Mouse (Mus musculus): ENCODE measurements at regions not wholly inside any gene's neighbourhood (a gene's known extent, or its start where the extent isn't known, plus 50 kb on each side); places are given as distances from the start of the nearest gene placed in this dataset.

DNA sequence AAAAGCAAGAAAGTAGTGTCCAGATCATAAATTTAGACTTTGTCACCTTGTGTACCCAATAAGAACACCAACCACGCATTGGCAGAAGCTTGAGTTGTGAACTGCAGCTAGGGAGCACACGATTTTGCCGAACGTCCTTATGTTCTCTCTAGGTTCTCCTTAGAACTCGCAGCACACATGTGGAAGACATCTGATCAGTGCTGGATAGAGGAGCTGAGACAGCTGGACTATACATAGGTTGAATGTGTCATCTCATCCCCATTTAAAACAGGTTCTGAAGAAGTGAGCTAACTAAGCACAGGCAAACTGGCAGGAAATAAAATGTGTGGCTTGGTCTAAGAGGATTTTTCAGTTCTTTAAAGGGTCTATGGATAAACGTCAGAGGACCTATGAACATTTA lies 730.5 kb upstream of the Pkdcc start:
- Histone ChIP-seq H3K9me3 (ENCODE audit: low read length) (no peaks in the 10 kb centered on the region), H3K36me3 (ENCODE audit: insufficient read depth, low read length) (no peaks in the 10 kb centered on the region), H3K4me1 (ENCODE audit: insufficient read depth, low read depth, low read length) (no peaks in the 10 kb centered on the region), H3K4me3 (ENCODE audit: low read depth, low read length) (no peak overlapping the region), H3K4me2 (replicated peaks; ENCODE audit: low read depth, low read length) (no peak overlapping the region), H3K27ac (ENCODE audit: low read length) (no peak overlapping the region), H3K27me3 (replicated peaks; ENCODE audit: insufficient read depth, low read length) (no peaks in the 10 kb centered on the region), H3K9ac (replicated peaks; ENCODE audit: low read depth) (no peak overlapping the region)
- DNase-seq (ENCODE audit: low spot score) (no peak), ATAC-seq (no peak)
- WGBS: 87% methylated on average over 6 of the region's 6 CpGs
- TF ChIP-seq CTCF (IDR thresholded peaks at IDR 0.05) (no peak), EP300 (IDR thresholded peaks at IDR 0.05) (no peak)

DNA sequence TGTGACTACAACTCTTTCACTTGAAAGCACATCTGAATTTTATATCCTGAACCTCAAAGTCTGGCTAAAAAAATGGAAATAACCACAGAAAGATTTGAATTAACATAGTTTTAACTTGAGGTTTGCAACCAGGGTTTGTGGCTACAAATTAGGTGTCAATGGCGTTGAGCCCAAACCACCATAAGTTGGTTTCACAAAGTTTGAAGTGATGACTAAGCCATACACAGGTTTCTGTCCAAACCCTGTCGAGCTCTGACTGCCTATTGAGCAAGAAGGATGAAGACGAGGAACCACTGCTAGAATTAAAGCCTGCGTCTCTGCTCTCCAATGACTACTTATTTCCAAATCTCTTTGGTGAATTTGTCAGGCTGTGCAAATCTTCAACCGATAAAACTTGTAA lies 719.8 kb upstream of the Slc8a1 start:
- no peak for ATAC-seq
- no peak overlapping the region for H3K4me3 ChIP-seq (ENCODE audit: low read depth, low read length)
- peak; percentile 11 for DNase-seq (ENCODE audit: low spot score)

DNA sequence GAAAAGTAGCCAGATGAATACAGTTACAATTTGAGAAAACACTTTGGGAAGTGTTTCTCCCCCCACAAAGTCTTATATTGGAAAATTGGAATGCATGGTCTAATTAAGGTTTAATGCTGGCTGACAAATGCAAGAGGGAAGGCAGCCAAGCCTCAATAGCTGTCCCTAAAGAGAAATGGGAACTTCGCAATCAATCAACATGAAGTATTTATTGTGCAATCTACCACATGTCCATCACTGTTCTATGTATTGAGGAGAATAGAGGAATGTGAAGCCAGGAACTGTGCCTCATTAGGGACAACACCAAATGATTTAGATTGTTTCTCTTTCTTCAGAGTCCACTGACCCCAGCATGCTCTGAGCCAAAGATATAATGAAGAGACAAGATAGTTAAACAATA lies 715.7 kb upstream of the Slc8a1 start:
- 78% methylated on average over 1 of the region's 1 CpGs for WGBS
- peak; percentile 5 for DNase-seq (ENCODE audit: low spot score)
- H3K9ac ChIP-seq (replicated peaks; ENCODE audit: low read depth): no peak overlapping the region

More for the DNA sequence above, 719.8 kb upstream of the Slc8a1 start:
- Histone ChIP-seq H3K36me3 (ENCODE audit: insufficient read depth, low read length) (no peaks in the 10 kb centered on the region), H3K27me3 (replicated peaks; ENCODE audit: insufficient read depth, low read length) (no peaks in the 10 kb centered on the region), H3K4me2 (replicated peaks; ENCODE audit: low read depth, low read length) (no peak overlapping the region), H3K9ac (replicated peaks; ENCODE audit: low read depth) (no peak overlapping the region), H3K27ac (ENCODE audit: low read length) (no peak overlapping the region), H3K4me1 (ENCODE audit: insufficient read depth, low read depth, low read length) (no peaks in the 10 kb centered on the region), H3K9me3 (ENCODE audit: low read length) (no peaks in the 10 kb centered on the region)
- TF ChIP-seq CTCF (IDR thresholded peaks at IDR 0.05) (no peak), EP300 (IDR thresholded peaks at IDR 0.05) (no peak)
- 66% methylated on average over 5 of the region's 5 CpGs for WGBS

DNA sequence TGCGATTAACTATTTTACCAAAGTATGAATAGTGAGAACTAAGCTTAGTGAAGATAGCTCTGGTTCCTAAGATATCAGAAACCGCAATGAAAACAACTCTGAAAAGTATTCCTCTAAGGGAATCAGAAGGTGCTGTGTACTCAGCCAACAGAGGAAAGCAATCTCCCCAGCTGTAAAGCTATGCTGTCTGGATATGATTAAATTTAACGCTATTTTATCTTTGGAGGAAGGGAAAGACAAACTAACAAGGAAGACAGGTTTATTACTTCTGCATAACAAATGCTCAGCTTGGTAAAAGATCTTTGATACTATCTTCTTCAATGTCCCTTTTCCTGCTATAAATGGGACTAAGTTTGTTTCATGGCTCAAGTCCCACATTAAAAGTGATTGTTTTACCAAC lies 700.9 kb upstream of the Slc8a1 start:
- Histone ChIP-seq H3K27ac (ENCODE audit: low read length) (no peak overlapping the region), H3K4me2 (replicated peaks; ENCODE audit: low read depth, low read length) (no peak overlapping the region), H3K4me3 (ENCODE audit: low read depth, low read length) (no peak overlapping the region), H3K36me3 (ENCODE audit: insufficient read depth, low read length) (no peaks in the 10 kb centered on the region), H3K4me1 (ENCODE audit: insufficient read depth, low read depth, low read length) (no peaks in the 10 kb centered on the region), H3K9ac (replicated peaks; ENCODE audit: low read depth) (no peak overlapping the region), H3K27me3 (replicated peaks; ENCODE audit: insufficient read depth, low read length) (no peaks in the 10 kb centered on the region), H3K9me3 (ENCODE audit: low read length) (no peaks in the 10 kb centered on the region)
- DNase-seq (ENCODE audit: low spot score): no peak
- TF ChIP-seq EP300 (IDR thresholded peaks at IDR 0.05): no peak
- no peak for TF ChIP-seq CTCF (IDR thresholded peaks at IDR 0.05)
- 71% methylated on average over 3 of the region's 3 CpGs for WGBS
- ATAC-seq: no peak

More for the DNA sequence above, 715.7 kb upstream of the Slc8a1 start:
- no peaks in the 10 kb centered on the region for H3K27me3 ChIP-seq (replicated peaks; ENCODE audit: insufficient read depth, low read length)
- no peaks in the 10 kb centered on the region for H3K9me3 ChIP-seq (ENCODE audit: low read length)
- no peak overlapping the region for H3K27ac ChIP-seq (ENCODE audit: low read length)
- no peaks in the 10 kb centered on the region for H3K36me3 ChIP-seq (ENCODE audit: insufficient read depth, low read length)
- no peak overlapping the region for H3K4me3 ChIP-seq (ENCODE audit: low read depth, low read length)
- no peak for TF ChIP-seq CTCF (IDR thresholded peaks at IDR 0.05)
- TF ChIP-seq EP300 (IDR thresholded peaks at IDR 0.05): no peak
- H3K4me2 ChIP-seq (replicated peaks; ENCODE audit: low read depth, low read length): no peak overlapping the region
- no peak for ATAC-seq
- H3K4me1 ChIP-seq (ENCODE audit: insufficient read depth, low read depth, low read length): no peaks in the 10 kb centered on the region

DNA sequence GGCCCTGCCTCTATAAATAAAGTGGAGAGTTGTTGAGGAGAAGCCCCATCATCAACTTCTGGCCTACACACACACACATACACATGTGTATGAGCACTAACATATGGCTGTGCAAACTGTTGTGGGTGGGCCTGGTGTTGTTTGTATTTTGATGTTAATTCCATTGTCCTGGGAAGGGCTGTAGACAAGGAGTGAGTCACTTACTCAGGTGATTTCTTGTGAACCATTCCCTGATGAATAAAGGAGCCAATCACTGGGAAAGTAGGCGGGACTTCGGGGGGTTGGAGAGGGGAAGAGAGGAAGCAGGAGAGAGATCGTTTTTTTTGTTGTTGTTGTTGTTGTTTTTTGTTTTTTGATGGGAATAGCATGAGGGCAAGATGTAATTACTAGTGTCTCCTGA lies 699.0 kb upstream of the Slc8a1 start:
- H3K4me3 ChIP-seq (ENCODE audit: low read depth, low read length): no peak overlapping the region
- no peaks in the 10 kb centered on the region for H3K9me3 ChIP-seq (ENCODE audit: low read length)
- no peak overlapping the region for H3K9ac ChIP-seq (replicated peaks; ENCODE audit: low read depth)
- no peak for ATAC-seq
- no peaks in the 10 kb centered on the region for H3K4me1 ChIP-seq (ENCODE audit: insufficient read depth, low read depth, low read length)
- H3K4me2 ChIP-seq (replicated peaks; ENCODE audit: low read depth, low read length): no peak overlapping the region
- TF ChIP-seq EP300 (IDR thresholded peaks at IDR 0.05) (no peak), CTCF (IDR thresholded peaks at IDR 0.05) (no peak)
- 74% methylated on average over 3 of the region's 3 CpGs for WGBS
- H3K27ac ChIP-seq (ENCODE audit: low read length): no peak overlapping the region
- no peak for DNase-seq (ENCODE audit: low spot score)
- H3K36me3 ChIP-seq (ENCODE audit: insufficient read depth, low read length): no peaks in the 10 kb centered on the region
- H3K27me3 ChIP-seq (replicated peaks; ENCODE audit: insufficient read depth, low read length): no peaks in the 10 kb centered on the region

DNA sequence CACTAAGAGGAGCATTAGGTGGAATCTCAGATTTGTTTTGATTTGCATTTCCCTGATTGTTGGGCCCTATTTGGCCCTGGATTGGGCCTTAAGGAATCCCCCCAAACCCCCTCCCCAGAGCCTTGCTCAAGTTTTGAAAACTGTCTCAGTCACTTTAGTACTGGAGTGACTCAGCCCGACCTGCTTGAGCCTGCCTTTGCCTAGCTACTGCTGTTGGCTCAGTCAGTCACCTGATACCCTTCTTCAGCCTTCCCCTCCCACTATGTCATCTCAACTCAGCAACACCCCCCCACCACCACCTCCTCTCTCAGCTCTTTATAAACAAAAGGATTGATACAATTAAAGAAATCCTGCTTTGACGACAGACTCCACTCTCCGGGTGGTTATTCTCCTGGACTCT lies 694.5 kb upstream of the Slc8a1 start:
- H3K4me2 ChIP-seq (replicated peaks; ENCODE audit: low read depth, low read length): no peak overlapping the region
- no peak overlapping the region for H3K4me3 ChIP-seq (ENCODE audit: low read depth, low read length)
- H3K9ac ChIP-seq (replicated peaks; ENCODE audit: low read depth): no peak overlapping the region
- no peak overlapping the region for H3K27ac ChIP-seq (ENCODE audit: low read length)
- no peaks in the 10 kb centered on the region for H3K9me3 ChIP-seq (ENCODE audit: low read length)
- TF ChIP-seq EP300 (IDR thresholded peaks at IDR 0.05): no peak
- no peak for TF ChIP-seq CTCF (IDR thresholded peaks at IDR 0.05)
- no peaks in the 10 kb centered on the region for H3K4me1 ChIP-seq (ENCODE audit: insufficient read depth, low read depth, low read length)
- WGBS: 22% methylated on average over 3 of the region's 3 CpGs
- ATAC-seq (no peak), DNase-seq (ENCODE audit: low spot score) (no peak)
- H3K36me3 ChIP-seq (ENCODE audit: insufficient read depth, low read length): no peaks in the 10 kb centered on the region
- H3K27me3 ChIP-seq (replicated peaks; ENCODE audit: insufficient read depth, low read length): no peaks in the 10 kb centered on the region

DNA sequence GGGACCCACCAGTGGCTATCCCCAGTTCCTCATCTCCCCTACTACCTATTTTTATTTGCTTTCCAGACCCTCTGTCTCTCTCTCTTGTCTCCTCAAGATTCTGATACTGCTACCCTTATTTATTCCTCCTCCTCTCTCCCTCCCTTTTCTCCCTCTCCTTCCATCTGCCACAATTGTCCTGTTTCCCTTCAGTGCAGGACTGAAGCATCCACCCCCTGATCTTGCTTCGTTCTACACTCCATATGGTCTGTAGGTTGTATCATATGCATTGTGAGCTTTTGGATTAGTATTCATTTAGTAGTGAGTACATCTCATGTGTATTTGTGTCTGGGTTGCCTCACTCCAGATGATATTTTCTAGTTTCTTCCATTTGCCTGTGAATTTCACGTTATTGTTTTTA lies 670.1 kb upstream of the Slc8a1 start:
- no peak for DNase-seq (ENCODE audit: low spot score)
- Histone ChIP-seq H3K27me3 (replicated peaks; ENCODE audit: insufficient read depth, low read length) (no peaks in the 10 kb centered on the region), H3K4me3 (ENCODE audit: low read depth, low read length) (no peak overlapping the region), H3K9me3 (ENCODE audit: low read length) (no peaks in the 10 kb centered on the region), H3K27ac (ENCODE audit: low read length) (no peak overlapping the region), H3K36me3 (ENCODE audit: insufficient read depth, low read length) (no peaks in the 10 kb centered on the region), H3K4me2 (replicated peaks; ENCODE audit: low read depth, low read length) (no peak overlapping the region), H3K4me1 (ENCODE audit: insufficient read depth, low read depth, low read length) (no peaks in the 10 kb centered on the region), H3K9ac (replicated peaks; ENCODE audit: low read depth) (no peak overlapping the region)
- WGBS: 80% methylated on average over 2 of the region's 2 CpGs
- no peak for ATAC-seq
- TF ChIP-seq EP300 (IDR thresholded peaks at IDR 0.05) (no peak), CTCF (IDR thresholded peaks at IDR 0.05) (no peak)

All from lung, postnatal 0 days (tissue).